Mouse (Mus musculus) forebrain, embryonic 16.5 days (tissue): Measurements from ENCODE around the gene Fto. TPM values are rescaled to one million over a fixed set of nuclear protein-coding genes. Genes with fewer than 3 reads are reported as not detected.

Source experiments
- ATAC-seq: fragments of 200-750 bp; cut with Nextera tagmentation; 2 replicates; pipeline ENCODE4 v1.8.0; 2017; ENCODE audit warnings: mild to moderate bottlenecking, moderate library complexity
- H3K27ac ChIP-seq: fragments of 300-500 bp; sonication (generic); 2 replicates; pipeline ENCODE4 v1.5.1; 2014; ENCODE audit warnings: low read length, control low read depth
- H3K27me3 ChIP-seq: fragments of 300-500 bp; sonication (generic); replicated peaks from 2 replicates; pipeline ENCODE4 v1.6.1; 2014; ENCODE audit warnings: low read length; ENCODE audit not compliant: control insufficient read depth, insufficient read depth
- H3K36me3 ChIP-seq: fragments of 300-500 bp; sonication (generic); 2 replicates; pipeline ENCODE4 v1.6.1; 2014; ENCODE audit not compliant: control insufficient read depth, insufficient read depth
- H3K4me1 ChIP-seq: fragments of 300-500 bp; sonication (generic); replicated peaks from 2 replicates; pipeline ENCODE4 v1.6.1; 2014; ENCODE audit warnings: low read length; ENCODE audit not compliant: control insufficient read depth, insufficient read depth
- H3K4me2 ChIP-seq: fragments of 300-500 bp; sonication (generic); 2 replicates; pipeline ENCODE4 v1.6.1; 2014; ENCODE audit warnings: mild to moderate bottlenecking, low read length, control low read depth
- H3K4me3 ChIP-seq: fragments of 300-500 bp; sonication (generic); replicated peaks from 2 replicates; pipeline ENCODE4 v1.5.1; 2014; ENCODE audit warnings: mild to moderate bottlenecking, low read length, control low read depth
- H3K9ac ChIP-seq: fragments of 300-500 bp; sonication (generic); replicated peaks from 2 replicates; pipeline ENCODE4 v1.6.1; 2014; ENCODE audit warnings: low read depth, low read length, control low read depth
- H3K9me3 ChIP-seq: fragments of 300-500 bp; sonication (generic); 2 replicates; pipeline ENCODE4 v1.6.1; 2016; ENCODE audit warnings: low read length; ENCODE audit not compliant: control insufficient read depth
- WGBS: fragments of 180-500 bp; shearing (Covaris S2); extraction: QIAGEN DNeasy Blood & Tissue Kit; methylation state at CpG from one replicate; pipeline ENCODE4 v1.1.7; 2014; 5-methylcytosine and 5-hydroxymethylcytosine counted together
- polyA plus RNA-seq: library from polyadenylated mRNA; unstranded; fragments of >200 nt; fragmentation: Nextera tagmentation; extraction: Ambion mirVana; gene quantifications from 2 replicates; pipeline ENCODE4 v1.2.1, GENCODE M21; 2015

Fto gene
- polyA plus RNA-seq, 1 experiment from 2014 or later, result 132 TPM

DNA sequence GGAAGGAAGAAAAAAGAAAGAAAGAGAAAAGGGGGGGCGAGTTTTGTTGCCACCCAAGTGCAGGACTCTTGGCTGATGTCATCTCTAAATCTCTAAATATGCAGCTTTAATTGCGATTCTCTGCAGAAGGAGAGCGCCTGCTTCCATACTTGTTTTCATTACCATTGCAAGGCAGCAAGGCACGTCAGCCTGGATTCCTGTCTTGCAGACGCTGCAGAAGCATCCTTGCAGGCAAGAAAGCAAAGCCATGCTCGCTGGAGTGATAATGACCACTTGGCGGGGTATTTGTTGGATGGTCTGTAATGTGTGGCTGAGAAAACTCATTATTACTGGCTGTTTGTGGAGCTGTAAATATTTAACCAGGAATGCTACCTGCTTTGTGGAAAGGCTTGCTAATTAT, 396.4 kb downstream of the Fto start:
- WGBS, result 9% methylated on average over 7 of the region's 7 CpGs
- H3K9me3 ChIP-seq, result no peaks in the 10 kb centered on the region
- peaks cover 28% of the 10 kb centered on the region for H3K4me1 ChIP-seq
- H3K27ac ChIP-seq, result no peak overlapping the region
- H3K9ac ChIP-seq, result no peak overlapping the region
- H3K27me3 ChIP-seq, result peaks cover 9% of the 10 kb centered on the region
- no peak overlapping the region for H3K4me3 ChIP-seq
- no peaks in the 10 kb centered on the region for H3K36me3 ChIP-seq
- no peak for ATAC-seq
- no peak overlapping the region for H3K4me2 ChIP-seq

DNA sequence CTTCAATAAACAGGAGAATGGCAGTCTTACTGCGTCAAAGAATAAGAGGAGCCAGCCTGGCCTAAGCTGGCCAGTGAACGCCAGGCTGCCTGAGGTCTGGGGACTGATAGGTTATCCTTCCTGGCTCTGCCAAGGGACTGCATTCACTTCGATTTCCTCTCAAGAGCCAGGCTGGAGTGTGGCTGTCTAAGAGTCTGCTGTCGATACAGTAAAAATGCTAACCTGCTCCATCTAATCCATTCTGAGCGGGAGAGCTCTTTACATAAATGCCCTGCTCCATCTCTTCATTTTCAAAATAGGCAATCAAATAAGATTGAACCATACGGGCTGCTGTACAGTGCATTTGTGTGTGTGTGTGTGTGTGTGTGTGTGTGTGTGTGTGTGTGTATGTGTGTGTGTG, 397.9 kb downstream of the Fto start:
- no peak overlapping the region for H3K27ac ChIP-seq
- peaks cover 33% of the 10 kb centered on the region for H3K4me1 ChIP-seq
- 55% methylated on average over 6 of the region's 6 CpGs for WGBS
- H3K9me3 ChIP-seq, result no peaks in the 10 kb centered on the region
- no peak for ATAC-seq
- peaks cover 9% of the 10 kb centered on the region for H3K27me3 ChIP-seq
- H3K4me2 ChIP-seq, result no peak overlapping the region
- H3K4me3 ChIP-seq, result no peak overlapping the region
- no peaks in the 10 kb centered on the region for H3K36me3 ChIP-seq
- no peak overlapping the region for H3K9ac ChIP-seq

DNA sequence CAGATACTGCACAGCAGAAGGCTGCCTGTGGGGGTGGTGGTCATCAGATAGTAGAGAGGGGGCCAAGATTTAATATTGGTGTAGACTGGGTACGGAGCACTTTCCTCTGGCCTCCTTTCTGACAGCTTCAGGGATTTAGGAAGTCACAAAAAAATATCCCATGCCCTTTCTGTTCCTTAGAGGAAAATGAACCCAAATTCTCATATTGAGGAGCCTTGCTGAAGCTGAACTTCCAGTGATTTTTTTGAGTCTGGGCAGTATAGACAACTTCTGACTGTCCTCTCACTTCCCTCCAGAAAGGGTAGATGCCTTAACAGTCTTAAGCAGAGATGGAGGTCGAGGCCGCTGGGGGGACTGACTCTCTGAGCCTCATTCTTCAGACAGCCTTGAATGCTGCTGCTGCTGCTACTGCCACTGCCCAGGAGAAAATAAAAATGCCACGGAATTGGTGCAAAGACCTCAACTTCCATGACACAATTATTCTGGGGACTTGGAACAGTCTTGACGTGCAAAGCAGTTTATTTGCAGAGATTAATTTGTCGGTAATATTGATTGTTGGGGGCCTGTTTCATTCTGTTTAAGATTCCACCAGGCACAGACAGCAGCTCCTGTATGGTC, 398.8 kb downstream of the Fto start:
- no peak for ATAC-seq
- Histone ChIP-seq H3K27ac (no peak overlapping the region), H3K36me3 (no peaks in the 10 kb centered on the region), H3K27me3 (peaks cover 9% of the 10 kb centered on the region), H3K4me2 (no peak overlapping the region), H3K9me3 (no peaks in the 10 kb centered on the region), H3K9ac (no peak overlapping the region), H3K4me3 (no peak overlapping the region), H3K4me1 (peaks cover 33% of the 10 kb centered on the region)
- 31% methylated on average over 6 of the region's 6 CpGs for WGBS

DNA sequence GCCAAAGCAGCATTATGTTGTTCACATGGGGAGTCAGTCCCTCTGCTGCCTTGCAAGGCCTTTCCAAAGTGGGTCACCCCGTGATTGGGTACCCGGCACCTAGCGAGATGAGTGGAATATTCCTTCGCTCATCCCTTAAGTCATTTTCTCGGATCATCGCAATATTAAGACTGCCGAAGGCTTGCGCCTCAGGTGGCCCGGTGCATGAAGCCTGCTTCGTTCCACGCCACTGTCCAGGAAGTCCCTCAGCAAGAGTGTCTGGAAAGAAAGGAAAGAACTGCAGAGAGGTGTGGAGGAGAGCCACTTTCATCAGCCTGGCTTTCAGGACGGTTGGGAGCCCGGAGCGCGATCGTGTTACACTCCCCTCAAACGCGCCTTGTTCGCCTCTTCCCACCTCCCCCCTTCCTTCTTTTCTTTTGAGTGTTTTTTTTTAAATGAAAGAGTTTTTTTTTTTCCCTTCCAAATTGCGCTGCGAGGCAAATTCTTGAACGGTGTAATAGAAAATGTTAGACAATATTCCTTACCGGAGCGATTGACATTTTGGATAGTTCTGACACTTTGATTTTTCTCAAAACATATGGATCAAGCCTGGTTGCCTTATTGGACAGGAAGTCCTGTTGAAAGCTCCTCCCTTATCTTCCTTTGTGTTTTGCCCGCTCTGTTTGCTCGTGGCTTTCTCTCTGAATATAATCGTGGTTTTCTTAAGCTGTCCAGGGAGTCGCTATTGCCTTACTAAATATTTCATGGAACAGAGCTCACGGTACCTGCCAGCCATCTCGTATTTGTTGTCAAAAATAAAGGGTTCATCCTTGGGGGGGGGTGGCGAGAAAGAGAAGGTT, 399.6 kb downstream of the Fto start:
- Histone ChIP-seq H3K4me1 (peaks cover 33% of the 10 kb centered on the region), H3K27me3 (peaks cover 9% of the 10 kb centered on the region), H3K9me3 (no peaks in the 10 kb centered on the region), H3K27ac (no peak overlapping the region), H3K36me3 (no peaks in the 10 kb centered on the region), H3K9ac (peak overlapping the region; percentile 46), H3K4me2 (peak overlapping the region; percentile 58), H3K4me3 (peak overlapping the region; percentile 36)
- ATAC-seq, result peak; percentile 47; the same call in 1 of the 2 replicates
- WGBS, result 2% methylated on average over 31 of the region's 31 CpGs

DNA sequence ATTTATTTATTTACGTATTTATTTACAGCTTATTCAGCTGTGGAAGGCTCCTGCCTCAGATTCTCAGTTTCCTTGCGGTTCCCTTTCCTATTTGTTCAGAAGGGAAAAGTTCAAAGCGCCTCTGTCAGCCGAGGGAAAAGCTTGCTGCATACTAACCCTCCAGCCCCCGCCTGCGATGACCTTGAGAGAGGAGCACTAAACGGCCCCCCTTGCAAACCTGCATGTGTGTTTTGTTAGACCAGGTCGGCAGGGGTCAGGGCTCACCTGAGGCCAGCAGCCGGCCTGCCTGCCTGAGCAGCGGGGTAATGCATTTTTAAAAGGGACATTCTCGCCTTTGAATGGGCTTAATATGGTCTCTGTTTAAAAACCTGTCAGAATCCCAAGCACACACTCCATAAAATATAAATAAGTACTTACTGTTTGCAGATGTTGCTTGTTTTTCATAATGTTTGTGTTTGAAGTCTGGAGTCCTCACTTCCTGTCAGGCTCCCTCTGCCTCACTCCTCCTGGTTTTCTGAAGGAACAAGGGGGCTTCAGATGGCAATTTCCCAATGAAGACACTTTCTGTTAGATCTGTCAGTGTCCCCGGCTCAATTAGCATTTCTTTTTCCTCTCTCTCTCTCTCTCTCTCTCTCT, 400.5 kb downstream of the Fto start:
- Histone ChIP-seq H3K9me3 (no peaks in the 10 kb centered on the region), H3K9ac (peak overlapping the region; percentile 46), H3K27ac (no peak overlapping the region), H3K4me3 (peak overlapping the region; percentile 36), H3K4me2 (peak overlapping the region; percentile 58), H3K4me1 (peaks cover 33% of the 10 kb centered on the region), H3K36me3 (no peaks in the 10 kb centered on the region), H3K27me3 (peaks cover 9% of the 10 kb centered on the region)
- no peak for ATAC-seq
- 13% methylated on average over 12 of the region's 12 CpGs for WGBS

DNA sequence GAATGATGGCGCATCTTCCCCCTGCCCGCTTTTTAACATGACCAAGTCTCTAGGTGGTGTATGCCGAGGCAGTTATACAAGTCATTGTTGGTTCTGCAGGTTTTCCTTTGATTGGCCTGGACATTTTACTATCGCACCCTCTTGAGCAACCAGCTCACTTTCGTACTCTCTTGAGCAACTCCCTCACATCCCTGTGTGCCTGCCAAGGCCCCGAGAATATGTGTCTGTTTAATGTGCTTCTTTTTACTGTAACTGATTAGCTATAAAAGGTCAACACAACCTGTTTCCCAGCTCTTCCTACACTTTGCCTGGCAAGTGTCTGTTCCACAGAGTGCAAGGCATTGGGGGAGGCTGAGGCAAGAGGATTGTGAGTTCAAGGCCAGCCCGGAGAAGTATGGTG, 401.4 kb downstream of the Fto start:
- WGBS, result 90% methylated on average over 7 of the region's 7 CpGs
- no peaks in the 10 kb centered on the region for H3K36me3 ChIP-seq
- no peak overlapping the region for H3K9ac ChIP-seq
- H3K27ac ChIP-seq, result no peak overlapping the region
- no peak overlapping the region for H3K4me2 ChIP-seq
- no peaks in the 10 kb centered on the region for H3K9me3 ChIP-seq
- H3K4me3 ChIP-seq, result no peak overlapping the region
- H3K4me1 ChIP-seq, result peaks cover 25% of the 10 kb centered on the region
- peaks cover 9% of the 10 kb centered on the region for H3K27me3 ChIP-seq
- no peak for ATAC-seq

DNA sequence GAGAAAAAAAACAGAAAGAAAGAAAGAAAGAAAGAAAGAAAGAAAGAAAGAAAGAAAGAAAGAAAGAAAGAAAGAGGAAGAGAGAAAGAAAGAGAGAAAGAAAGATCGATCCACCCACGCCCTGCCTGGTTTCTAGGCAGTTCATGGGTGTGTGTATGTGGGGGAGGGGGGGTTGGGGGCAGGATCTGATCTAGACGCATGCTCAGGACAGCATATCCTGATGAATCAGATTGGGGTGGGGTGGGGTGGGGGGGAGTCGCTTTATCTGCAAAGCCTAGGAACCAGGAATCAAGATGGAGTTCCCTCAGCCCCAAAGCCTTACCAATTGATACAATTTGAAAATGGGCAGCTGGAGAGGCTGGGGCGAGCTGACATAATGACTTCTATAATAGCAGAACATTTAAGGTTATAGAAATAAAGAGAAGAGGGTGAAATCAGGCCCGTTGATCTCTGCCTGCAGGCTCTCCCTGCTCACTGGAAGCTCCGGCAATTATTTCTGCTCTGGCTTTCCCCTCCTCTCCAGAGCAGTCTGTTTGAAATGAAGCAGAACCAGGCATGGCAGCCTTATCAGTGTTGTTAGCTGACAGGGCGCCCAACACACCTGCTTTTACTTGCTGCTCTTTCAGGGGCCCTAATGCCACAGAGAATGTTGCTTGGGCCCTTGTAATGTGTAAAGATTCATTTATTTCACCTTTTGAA, 402.2 kb downstream of the Fto start:
- Histone ChIP-seq H3K9ac (no peak overlapping the region), H3K4me2 (no peak overlapping the region), H3K27me3 (peaks cover 9% of the 10 kb centered on the region), H3K4me3 (no peak overlapping the region), H3K9me3 (no peaks in the 10 kb centered on the region), H3K36me3 (no peaks in the 10 kb centered on the region), H3K4me1 (peaks cover 19% of the 10 kb centered on the region), H3K27ac (no peak overlapping the region)
- ATAC-seq, result 0 out of 2 replicates have a peak, but pooled peaks have one; percentile 45
- 37% methylated on average over 8 of the region's 8 CpGs for WGBS
